Mouse (Mus musculus) hindbrain, embryonic 13.5 days (tissue): ENCODE measurements at regions not wholly inside any gene's neighbourhood (a gene's known extent, or its start where the extent isn't known, plus 50 kb on each side); places are given as distances from the start of the nearest gene placed in this dataset.

ENCODE experiments used
- ATAC-seq: fragments of 200-750 bp; cut with Nextera tagmentation; 2 replicates; pipeline ENCODE4 v1.8.0; 2017; ENCODE audit warnings: moderate TSS enrichment; ENCODE audit not compliant: low FRiP score
- H3K27ac ChIP-seq: fragments of 300-500 bp; sonication (generic); 2 replicates; pipeline ENCODE4 v1.5.1; 2015; ENCODE audit warnings: inconsistent platforms, mild to moderate bottlenecking, moderate library complexity
- H3K27me3 ChIP-seq: fragments of 300-500 bp; sonication (generic); 2 replicates; pipeline ENCODE4 v1.6.1; 2015; ENCODE audit warnings: mild to moderate bottlenecking, inconsistent platforms
- H3K36me3 ChIP-seq: fragments of 300-500 bp; sonication (generic); 2 replicates; pipeline ENCODE4 v1.6.1; 2015; ENCODE audit warnings: mild to moderate bottlenecking, inconsistent platforms
- H3K4me1 ChIP-seq: fragments of 300-500 bp; sonication (generic); replicated peaks from 2 replicates; pipeline ENCODE4 v1.6.1; 2015; ENCODE audit warnings: inconsistent platforms
- H3K4me2 ChIP-seq: fragments of 300-500 bp; sonication (generic); 2 replicates; pipeline ENCODE4 v1.6.1; 2015; ENCODE audit warnings: inconsistent platforms, mild to moderate bottlenecking, moderate library complexity
- H3K4me3 ChIP-seq: fragments of 300-500 bp; sonication (generic); 2 replicates; pipeline ENCODE4 v1.5.1; 2015; ENCODE audit warnings: mild to moderate bottlenecking, inconsistent platforms
- H3K9ac ChIP-seq: fragments of 300-500 bp; sonication (generic); 2 replicates; pipeline ENCODE4 v1.6.1; 2015; ENCODE audit warnings: mild to moderate bottlenecking, inconsistent platforms
- H3K9me3 ChIP-seq: fragments of 300-500 bp; sonication (generic); 2 replicates; pipeline ENCODE4 v1.6.1; 2016; ENCODE audit warnings: inconsistent platforms
- WGBS: fragments of 180-500 bp; shearing (Covaris S2); methylation state at CpG from one replicate; pipeline ENCODE4 v1.1.7; 2015; 5-methylcytosine and 5-hydroxymethylcytosine counted together

- ATAC-seq: no peak
- Histone ChIP-seq H3K27ac (no peak overlapping the region), H3K9ac (no peak overlapping the region), H3K27me3 (no peaks in the 10 kb centered on the region), H3K9me3 (peaks cover 16% of the 10 kb centered on the region), H3K4me1 (peaks cover 18% of the 10 kb centered on the region), H3K36me3 (no peaks in the 10 kb centered on the region), H3K4me2 (no peak overlapping the region), H3K4me3 (no peak overlapping the region)
- whole genome bisulfite sequencing: 80% methylated on average over 14 of the region's 14 CpGs
These were observed 134.6 kb upstream of the Mdm1 start for GRCm38 (mm10) chr10:118006827-118007550.

GRCm38 (mm10) chr10:118007846-118008245 lies 133.8 kb upstream of the Mdm1 start:
- H3K9me3 ChIP-seq: peaks cover 16% of the 10 kb centered on the region
- H3K9ac ChIP-seq: no peak overlapping the region
- 69% methylated on average over 7 of the region's 7 CpGs for WGBS
- no peaks in the 10 kb centered on the region for H3K27me3 ChIP-seq
- ATAC-seq: no peak
- no peak overlapping the region for H3K4me3 ChIP-seq
- H3K36me3 ChIP-seq: no peaks in the 10 kb centered on the region
- no peak overlapping the region for H3K27ac ChIP-seq
- peaks cover 18% of the 10 kb centered on the region for H3K4me1 ChIP-seq
- no peak overlapping the region for H3K4me2 ChIP-seq

GRCm38 (mm10) chr10:118011687-118012567 lies 129.7 kb upstream of the Mdm1 start:
- WGBS: 85% methylated on average over 10 of the region's 10 CpGs
- no peaks in the 10 kb centered on the region for H3K36me3 ChIP-seq
- no peak overlapping the region for H3K27ac ChIP-seq

GRCm38 (mm10) chr10:118028831-118029230 lies 112.8 kb upstream of the Mdm1 start:
- Histone ChIP-seq H3K9me3 (no peaks in the 10 kb centered on the region), H3K4me2 (no peak overlapping the region), H3K4me3 (no peak overlapping the region), H3K9ac (no peak overlapping the region), H3K4me1 (no peaks in the 10 kb centered on the region), H3K27ac (no peak overlapping the region), H3K27me3 (no peaks in the 10 kb centered on the region), H3K36me3 (no peaks in the 10 kb centered on the region)
- 81% methylated on average over 9 of the region's 9 CpGs for WGBS
- ATAC-seq: no peak

More at GRCm38 (mm10) chr10:118011687-118012567, 129.7 kb upstream of the Mdm1 start:
- ATAC-seq: no peak
- Histone ChIP-seq H3K4me2 (no peak overlapping the region), H3K4me3 (no peak overlapping the region), H3K4me1 (0 out of 2 replicates have a peak, but pooled peaks cover 3% of the 10 kb centered on the region), H3K27me3 (no peaks in the 10 kb centered on the region), H3K9me3 (peaks cover 16% of the 10 kb centered on the region), H3K9ac (no peak overlapping the region)

- WGBS: 87% methylated on average over 12 of the region's 17 CpGs
- Histone ChIP-seq H3K27me3 (no peaks in the 10 kb centered on the region), H3K4me2 (no peak overlapping the region), H3K9ac (no peak overlapping the region), H3K9me3 (peaks cover 4% of the 10 kb centered on the region; the same call in 1 of the 2 replicates), H3K36me3 (no peaks in the 10 kb centered on the region), H3K4me3 (no peak overlapping the region), H3K4me1 (no peaks in the 10 kb centered on the region), H3K27ac (no peak overlapping the region)
- ATAC-seq: no peak
These were observed 107.2 kb upstream of the Mdm1 start for GRCm38 (mm10) chr10:118034401-118034800.

- Histone ChIP-seq H3K4me1 (no peaks in the 10 kb centered on the region), H3K4me3 (no peak overlapping the region), H3K9me3 (peaks cover 4% of the 10 kb centered on the region; the same call in 1 of the 2 replicates), H3K9ac (no peak overlapping the region), H3K36me3 (no peaks in the 10 kb centered on the region), H3K27ac (no peak overlapping the region), H3K27me3 (no peaks in the 10 kb centered on the region), H3K4me2 (no peak overlapping the region)
- 87% methylated on average over 13 of the region's 13 CpGs for WGBS
- ATAC-seq: no peak
These were observed 106.6 kb upstream of the Mdm1 start for GRCm38 (mm10) chr10:118035035-118035434.

GRCm38 (mm10) chr10:118038465-118038864 lies 103.1 kb upstream of the Mdm1 start:
- Histone ChIP-seq H3K4me2 (no peak overlapping the region), H3K36me3 (no peaks in the 10 kb centered on the region), H3K4me3 (no peak overlapping the region), H3K4me1 (no peaks in the 10 kb centered on the region), H3K9ac (no peak overlapping the region), H3K9me3 (peaks cover 4% of the 10 kb centered on the region; the same call in 1 of the 2 replicates), H3K27me3 (no peaks in the 10 kb centered on the region), H3K27ac (no peak overlapping the region)
- WGBS: 96% methylated on average over 10 of the region's 10 CpGs
- no peak for ATAC-seq

GRCm38 (mm10) chr10:118039056-118039455 lies 102.6 kb upstream of the Mdm1 start:
- 95% methylated on average over 4 of the region's 4 CpGs for WGBS
- no peak for ATAC-seq
- no peaks in the 10 kb centered on the region for H3K4me1 ChIP-seq

GRCm38 (mm10) chr10:118041068-118041467 lies 100.5 kb upstream of the Mdm1 start:
- Histone ChIP-seq H3K9ac (no peak overlapping the region), H3K27ac (no peak overlapping the region), H3K9me3 (no peaks in the 10 kb centered on the region), H3K36me3 (no peaks in the 10 kb centered on the region), H3K4me2 (no peak overlapping the region), H3K27me3 (no peaks in the 10 kb centered on the region), H3K4me1 (peaks cover 6% of the 10 kb centered on the region; the same call in 1 of the 2 replicates), H3K4me3 (no peak overlapping the region)
- no peak for ATAC-seq
- WGBS: 93% methylated on average over 3 of the region's 3 CpGs

More at GRCm38 (mm10) chr10:118039056-118039455, 102.6 kb upstream of the Mdm1 start:
- H3K27me3 ChIP-seq: no peaks in the 10 kb centered on the region
- no peak overlapping the region for H3K9ac ChIP-seq
- no peak overlapping the region for H3K4me3 ChIP-seq
- H3K36me3 ChIP-seq: no peaks in the 10 kb centered on the region
- peaks cover 4% of the 10 kb centered on the region; the same call in 1 of the 2 replicates for H3K9me3 ChIP-seq
- no peak overlapping the region for H3K27ac ChIP-seq
- H3K4me2 ChIP-seq: no peak overlapping the region

GRCm38 (mm10) chr10:118043761-118044160 lies 97.8 kb upstream of the Mdm1 start:
- WGBS: 74% methylated on average over 13 of the region's 13 CpGs
- H3K27me3 ChIP-seq: no peaks in the 10 kb centered on the region
- peaks cover 6% of the 10 kb centered on the region; the same call in 1 of the 2 replicates for H3K4me1 ChIP-seq
- H3K9me3 ChIP-seq: no peaks in the 10 kb centered on the region
- H3K36me3 ChIP-seq: no peaks in the 10 kb centered on the region
- no peak overlapping the region for H3K4me2 ChIP-seq
- no peak overlapping the region for H3K27ac ChIP-seq
- ATAC-seq: no peak
- H3K9ac ChIP-seq: no peak overlapping the region
- H3K4me3 ChIP-seq: no peak overlapping the region

GRCm38 (mm10) chr10:118044840-118045239 lies 96.8 kb upstream of the Mdm1 start:
- Histone ChIP-seq H3K9ac (no peak overlapping the region), H3K4me3 (no peak overlapping the region)
- WGBS: 28% methylated on average over 3 of the region's 3 CpGs

GRCm38 (mm10) chr10:118045427-118045826 lies 96.2 kb upstream of the Mdm1 start:
- Histone ChIP-seq H3K4me3 (no peak overlapping the region), H3K36me3 (no peaks in the 10 kb centered on the region), H3K4me2 (no peak overlapping the region), H3K4me1 (peaks cover 6% of the 10 kb centered on the region; the same call in 1 of the 2 replicates), H3K27ac (no peak overlapping the region), H3K27me3 (no peaks in the 10 kb centered on the region), H3K9me3 (no peaks in the 10 kb centered on the region), H3K9ac (no peak overlapping the region)
- ATAC-seq: no peak
- 83% methylated on average over 2 of the region's 2 CpGs for WGBS

More at GRCm38 (mm10) chr10:118044840-118045239, 96.8 kb upstream of the Mdm1 start:
- Histone ChIP-seq H3K9me3 (no peaks in the 10 kb centered on the region), H3K27me3 (no peaks in the 10 kb centered on the region), H3K36me3 (no peaks in the 10 kb centered on the region), H3K27ac (no peak overlapping the region), H3K4me2 (no peak overlapping the region), H3K4me1 (peaks cover 6% of the 10 kb centered on the region; the same call in 1 of the 2 replicates)
- ATAC-seq: no peak
